Mouse (Mus musculus) MEL (cell line): ENCODE results near the gene Abl1. TPM values are rescaled to one million over a fixed set of nuclear protein-coding genes. Genes with fewer than 3 reads are reported as not detected.

Source experiments
- DNase-seq: peaks from one replicate; pipeline ENCODE4 v3.0.0; 2011; ENCODE audit warnings: low read depth, low spot score
- H3K27ac ChIP-seq: 2 replicates; pipeline ENCODE4 v1.5.1; 2012; ENCODE audit warnings: low read depth, mild to moderate bottlenecking, control low read depth, low read length, moderate library complexity; ENCODE audit not compliant: control insufficient read depth
- H3K27me3 ChIP-seq, 2 experiments: fragments of 150-350 bp in 1 of 2; sonication (generic) in 1 of 2; 2 replicates each; pipeline ENCODE4 v1.6.1; 2012; ENCODE audit warnings: low read length in 2 of 2, mild to moderate bottlenecking in 2 of 2, improper control_type of control experiment in 1 of 2, moderate library complexity in 1 of 2; ENCODE audit not compliant: insufficient read depth in 2 of 2, control insufficient read depth in 1 of 2
- H3K36me3 ChIP-seq, 2 experiments: 2 replicates each; pipeline ENCODE4 v1.6.1; 2012 to 2014; ENCODE audit warnings: low read length in 2 of 2, improper control_type of control experiment in 1 of 2, inconsistent platforms in 1 of 2, mild to moderate bottlenecking in 1 of 2; ENCODE audit not compliant: insufficient read depth in 2 of 2, control insufficient read depth in 1 of 2
- H3K4me1 ChIP-seq, 2 experiments: fragments of 150-350 bp in 1 of 2; sonication (generic) in 1 of 2; 2 replicates each; pipeline ENCODE4 v1.6.1; 2012; ENCODE audit warnings: low read length in 2 of 2, improper control_type of control experiment in 1 of 2, mild to moderate bottlenecking in 1 of 2; ENCODE audit not compliant: insufficient read depth in 2 of 2, control insufficient read depth in 1 of 2
- H3K4me3 ChIP-seq, 2 experiments: fragments of 150-350 bp in 1 of 2; sonication (generic) in 1 of 2; 2 replicates each; pipeline ENCODE4 v1.5.1; 2012; ENCODE audit warnings: low read depth in 2 of 2, low read length in 2 of 2, mild to moderate bottlenecking in 2 of 2, moderate library complexity in 2 of 2, control low read depth in 1 of 2, improper control_type of control experiment in 1 of 2; ENCODE audit not compliant: control insufficient read depth in 1 of 2, insufficient read depth in 1 of 2
- H3K79me2 ChIP-seq: 2 replicates; pipeline ENCODE4 v1.6.1; 2012; ENCODE audit warnings: mild to moderate bottlenecking, low read length, moderate library complexity; ENCODE audit not compliant: control insufficient read depth, poor library complexity, insufficient read depth
- H3K9ac ChIP-seq: 2 replicates; pipeline ENCODE4 v1.6.1; 2012; ENCODE audit warnings: low read depth, mild to moderate bottlenecking, control low read depth, low read length, moderate library complexity; ENCODE audit not compliant: control insufficient read depth, poor library complexity, severe bottlenecking
- H3K9me3 ChIP-seq: fragments of 150-350 bp; sonication (generic); replicated peaks from 2 replicates; pipeline ENCODE4 v1.6.1; 2012; ENCODE audit warnings: mild to moderate bottlenecking, low read length, improper control_type of control experiment, moderate library complexity; ENCODE audit not compliant: insufficient read depth
- CTCF ChIP-seq, 3 experiments: IDR thresholded peaks in 2 of 3; conservative IDR thresholded peaks in 1 of 3; 2 replicates each; pipeline ENCODE4 v1.5.1; 2011 to 2012; ENCODE audit warnings: low read length in 3 of 3, low read depth in 2 of 3, mild to moderate bottlenecking in 2 of 3, improper control_type of control experiment in 1 of 3, inconsistent platforms in 1 of 3, mixed read lengths in 1 of 3, moderate library complexity in 1 of 3; ENCODE audit not compliant: control insufficient read depth in 1 of 3, insufficient read depth in 1 of 3, poor library complexity in 1 of 3, severe bottlenecking in 1 of 3
- E2F4 ChIP-seq: IDR thresholded peaks from 2 replicates; pipeline ENCODE4 v1.6.1; 2011; ENCODE audit warnings: low read depth, low read length, improper control_type of control experiment, borderline replicate concordance
- ELF1 ChIP-seq: IDR thresholded peaks from 2 replicates; pipeline ENCODE4 v1.6.1; 2014; ENCODE audit warnings: low read depth, mild to moderate bottlenecking, inconsistent platforms, low read length, improper control_type of control experiment, moderate library complexity
- EP300 ChIP-seq, 2 experiments: IDR thresholded peaks; 2 replicates each; pipeline ENCODE4 v1.6.1; 2011; ENCODE audit warnings: improper control_type of control experiment in 2 of 2, low read length in 2 of 2, low read depth in 1 of 2, mild to moderate bottlenecking in 1 of 2
- MEF2A ChIP-seq: IDR thresholded peaks from 2 replicates; pipeline ENCODE4 v1.6.1; 2014; ENCODE audit warnings: low read depth, mild to moderate bottlenecking, inconsistent platforms, low read length, improper control_type of control experiment; ENCODE audit not compliant: poor library complexity, insufficient replicate concordance, severe bottlenecking; ENCODE audit errors: extremely low read depth
- MYB ChIP-seq: IDR thresholded peaks from 2 replicates; pipeline ENCODE4 v1.6.1; 2011; ENCODE audit warnings: mild to moderate bottlenecking, low read depth, low read length, improper control_type of control experiment
- RAD21 ChIP-seq: IDR thresholded peaks from 2 replicates; pipeline ENCODE4 v1.6.1; 2011; ENCODE audit warnings: mild to moderate bottlenecking, low read depth, low read length, improper control_type of control experiment
- SIN3A ChIP-seq: IDR thresholded peaks from 2 replicates; pipeline ENCODE4 v1.6.1; 2012; ENCODE audit warnings: low read length, improper control_type of control experiment, inconsistent platforms
- SMC3 ChIP-seq: IDR thresholded peaks from 2 replicates; pipeline ENCODE4 v1.6.1; 2011; ENCODE audit warnings: low read depth, low read length, improper control_type of control experiment
- TCF12 ChIP-seq: IDR thresholded peaks from 2 replicates; pipeline ENCODE4 v1.6.1; 2014; ENCODE audit warnings: low read depth, mild to moderate bottlenecking, inconsistent platforms, low read length, improper control_type of control experiment, moderate library complexity
- UBTF ChIP-seq: IDR thresholded peaks from 2 replicates; pipeline ENCODE4 v1.6.1; 2012; ENCODE audit warnings: low read depth, mild to moderate bottlenecking, inconsistent platforms, low read length, improper control_type of control experiment, moderate library complexity, borderline replicate concordance; ENCODE audit not compliant: insufficient read depth
- USF2 ChIP-seq, 2 experiments: IDR thresholded peaks; 2 replicates each; pipeline ENCODE4 v1.6.1; 2011 to 2012; ENCODE audit warnings: improper control_type of control experiment in 2 of 2, low read length in 2 of 2, borderline replicate concordance in 1 of 2, inconsistent platforms in 1 of 2, low read depth in 1 of 2, mild to moderate bottlenecking in 1 of 2; ENCODE audit not compliant: insufficient read depth in 1 of 2
- ZMIZ1 ChIP-seq: IDR thresholded peaks from 2 replicates; pipeline ENCODE4 v1.6.1; 2012; ENCODE audit warnings: low read depth, mild to moderate bottlenecking, inconsistent platforms, low read length, improper control_type of control experiment, moderate library complexity
- polyA plus RNA-seq, 2 experiments: library from polyadenylated mRNA; stranded (reverse) in 1 of 2; unstranded in 1 of 2; fragments of >175 nt in 1 of 2; fragments of >200 nt in 1 of 2; gene quantifications; 2 replicates each; pipeline versions ENCODE4 v1.2.1 to v1.2.4; 2012; ENCODE audit warnings: low replicate concordance in 2 of 2, low read depth in 1 of 2; ENCODE audit not compliant: insufficient read length in 2 of 2, insufficient read depth in 1 of 2, missing spikeins in 1 of 2
- total RNA-seq: library from RNA; depleted of rRNA; stranded (reverse); fragments of 300-350 nt; gene quantifications from 2 replicates; pipeline ENCODE4 v1.2.3, GENCODE M21; 2012

Abl1 gene
- total and polyA plus RNA-seq, 3 experiments, result 21.3 to 47.1 TPM; not detected in 1

DNA sequence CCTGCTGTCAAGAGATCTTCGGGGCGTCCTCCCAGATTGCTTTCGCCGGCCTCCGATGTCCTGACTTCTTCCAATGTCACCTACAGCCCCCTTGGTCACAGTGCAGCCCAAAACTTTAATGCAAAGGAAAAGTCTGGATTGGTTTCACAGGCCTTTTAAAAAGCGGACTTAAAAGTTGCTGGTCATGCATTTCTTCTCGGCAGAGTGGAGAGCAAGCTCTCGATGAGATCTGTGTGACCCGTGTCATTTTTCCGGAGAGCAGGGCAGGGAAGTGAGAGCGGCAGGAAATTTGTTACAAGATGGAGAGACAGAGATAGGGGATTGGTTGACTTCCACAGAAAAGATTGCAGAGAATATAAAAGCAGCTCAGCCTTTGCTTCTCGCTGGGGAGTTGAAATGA, 869 bp downstream of the Abl1 start (continued):
- no peak for TF ChIP-seq USF2 (IDR thresholded peaks at IDR 0.05; ENCODE audit: borderline replicate concordance in 1 of 2, insufficient read depth in 1 of 2, low read depth in 1 of 2, low read length in 2 of 2)
- no peak for TF ChIP-seq MEF2A
- TF ChIP-seq UBTF, result no peak

DNA sequence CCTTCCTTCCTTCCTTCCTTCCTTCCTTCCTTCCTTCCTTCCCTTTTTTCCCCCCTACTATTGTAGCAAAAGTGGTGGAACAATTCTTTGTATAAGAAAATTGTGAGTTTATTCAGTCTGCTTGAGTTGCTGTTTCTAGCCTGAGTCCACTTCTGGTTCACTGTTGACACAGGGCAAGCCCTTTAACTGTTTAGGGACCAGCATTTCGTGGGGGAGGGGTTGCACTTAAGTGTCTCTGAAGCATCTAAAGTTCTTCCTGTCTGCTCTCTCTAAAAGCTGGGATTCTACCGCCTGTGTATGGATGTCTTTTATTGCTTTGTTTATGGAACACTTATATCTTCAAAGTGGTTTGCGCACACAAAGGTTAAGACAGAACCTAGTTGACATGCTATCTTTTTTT, 1.9 kb downstream of the Abl1 start:
- H3K9ac ChIP-seq, result peak overlapping the region; percentile 97
- DNase-seq, result peak; percentile 52
- TF ChIP-seq MYB (no peak), E2F4 (no peak), SIN3A (0 out of 2 replicates have a peak, but pooled peaks have one; percentile 14), ZMIZ1 (no peak)

DNA sequence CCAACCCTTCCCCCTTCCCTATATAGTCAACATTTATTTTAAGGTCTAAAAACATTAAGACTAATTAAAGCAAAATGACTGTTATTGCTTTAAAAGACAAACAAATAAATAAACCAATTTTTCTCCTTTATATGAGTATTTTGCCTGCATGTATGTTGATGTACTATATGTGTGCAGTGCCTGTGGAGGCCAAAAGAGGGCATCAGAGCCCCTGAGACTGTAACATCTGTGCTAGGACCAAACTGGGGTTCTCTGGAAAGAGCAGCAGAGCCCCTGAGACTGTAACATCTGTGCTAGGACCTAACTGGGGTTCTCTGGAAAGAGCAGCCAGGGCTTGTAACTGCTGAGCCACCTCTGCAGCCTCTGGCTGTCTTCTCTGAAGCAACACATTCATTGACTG, 10.0 kb downstream of the Abl1 start:
- Histone ChIP-seq H3K36me3 (peaks cover 0 to 18% of the 10 kb centered on the region in 2 experiments; a peak in 3 of 4 replicates), H3K4me1 (peaks cover 5 to 14% of the 10 kb centered on the region in 2 experiments; a peak in 3 of 4 replicates), H3K27ac (no peak overlapping the region), H3K9me3 (no peaks in the 10 kb centered on the region), H3K79me2 (peaks cover 2% of the 10 kb centered on the region; the same call in 1 of the 2 replicates), H3K27me3 (no peaks in the 10 kb centered on the region), H3K4me3 (no peak overlapping the region), H3K9ac (no peak overlapping the region)
- DNase-seq, result no peak
- no peak for TF ChIP-seq TCF12
- TF ChIP-seq RAD21, result peak; percentile 42
- TF ChIP-seq SMC3, result peak; percentile 41
- TF ChIP-seq CTCF (IDR thresholded peaks at IDR 0.05 in 2 of 3, conservative IDR thresholded peaks at IDR 0.05 in 1 of 3; ENCODE audit: control insufficient read depth in 1 of 3, insufficient read depth in 1 of 3, low read depth in 2 of 3, low read length in 3 of 3, poor library complexity in 1 of 3, severe bottlenecking in 1 of 3), result peak; percentile 33 to 49 (median 42)
- TF ChIP-seq EP300 (IDR thresholded peaks at IDR 0.05; ENCODE audit: low read depth in 1 of 2, low read length in 2 of 2), result no peak
- TF ChIP-seq ELF1, result no peak

More for the DNA sequence above, 1.9 kb downstream of the Abl1 start:
- peaks cover 0 to 18% of the 10 kb centered on the region in 2 experiments; a peak in 3 of 4 replicates for H3K36me3 ChIP-seq
- peaks cover 5 to 14% of the 10 kb centered on the region in 2 experiments for H3K4me1 ChIP-seq
- H3K4me3 ChIP-seq, result peak overlapping the region; percentile 74 to 80
- H3K9me3 ChIP-seq, result no peaks in the 10 kb centered on the region
- peak overlapping the region; percentile 14; the same call in 1 of the 2 replicates for H3K27ac ChIP-seq
- peaks cover 28% of the 10 kb centered on the region for H3K79me2 ChIP-seq
- no peaks in the 10 kb centered on the region for H3K27me3 ChIP-seq
